In genomic region chr8:70585258-70585652, GRCm38 (mm10) we compare ENCODE assay signal across 7 mouse cellular contexts. TPM values are rescaled to one million over a fixed set of nuclear protein-coding genes. Genes with fewer than 3 reads are reported as not detected.
A peak's percentile ranks its signal among the peaks of the same experiment; 100 is the strongest.
DNase-seq lines count a peak whose midpoint lies in the region; ATAC-seq and TF ChIP-seq lines count a peak whose summit lies in the region.

No protein-coding gene starts in this region.

- no peak overlapping the region for H3K4me2 ChIP-seq in intestine, embryonic 16.5 days (ENCODE audit: low read depth, low read length)
- H3K4me2 ChIP-seq in neural tube, embryonic 15.5 days = no peak overlapping the region

- no peaks in the 10 kb centered on the region for H3K79me3 ChIP-seq in C2C12 (ENCODE audit: low read depth)

- H3K79me2 ChIP-seq in C2C12 (ENCODE audit: control insufficient read depth, insufficient read depth) = no peaks in the 10 kb centered on the region

- peak; percentile 62 for TF ChIP-seq CTCF in C2C12 (IDR thresholded peaks at IDR 0.05; ENCODE audit: control insufficient read depth, insufficient read depth, insufficient read length)
- TF ChIP-seq CTCF in lung, adult 2 months (IDR thresholded peaks at IDR 0.05; ENCODE audit: insufficient read depth, low read length) = peak; percentile 79

- H3K27ac ChIP-seq in intestine, embryonic 16.5 days (ENCODE audit: low read length) = no peak overlapping the region
- H3K27ac ChIP-seq in neural tube, embryonic 15.5 days (replicated peaks) = no peak overlapping the region

- no peak overlapping the region for H3K4me3 ChIP-seq in C2C12 (ENCODE audit: insufficient read depth, poor library complexity, severe bottlenecking)
- no peak overlapping the region for H3K4me3 ChIP-seq in intestine, embryonic 16.5 days (ENCODE audit: low read length)
- H3K4me3 ChIP-seq in lung, adult 2 months (replicated peaks; ENCODE audit: extremely low read depth, low read depth, low read length) = no peak overlapping the region
- H3K4me3 ChIP-seq in neural tube, embryonic 15.5 days (replicated peaks) = no peak overlapping the region

- peak; percentile 54; the same call in 1 of the 2 replicates for ATAC-seq in intestine, embryonic 16.5 days
- peak; percentile 63 for ATAC-seq in neural tube, embryonic 15.5 days (ENCODE audit: low FRiP score)

- DNase-seq in 3T3-L1 (ENCODE audit: low read depth, low spot score) = peak; percentile 79
- DNase-seq in cerebellum, adult 9-11 months = peak; percentile 65
- DNase-seq in gastrocnemius, postnatal 14 days = peak; percentile 70
- DNase-seq in lung, adult 2 months = peak; percentile 65

- H3K27me3 ChIP-seq in C2C12 (ENCODE audit: control insufficient read depth, insufficient read depth, insufficient read length) = no peaks in the 10 kb centered on the region
- H3K27me3 ChIP-seq in intestine, embryonic 16.5 days (replicated peaks; ENCODE audit: control insufficient read depth, insufficient read depth, low read length) = no peaks in the 10 kb centered on the region
- H3K27me3 ChIP-seq in neural tube, embryonic 15.5 days (replicated peaks) = no peaks in the 10 kb centered on the region

- no peak overlapping the region for H3K9ac ChIP-seq in intestine, embryonic 16.5 days (ENCODE audit: low read depth, low read length)
- no peak overlapping the region for H3K9ac ChIP-seq in neural tube, embryonic 15.5 days (replicated peaks)

- H3ac ChIP-seq in C2C12 (ENCODE audit: control insufficient read depth, insufficient read length, low read depth) = no peak overlapping the region

- no peaks in the 10 kb centered on the region for H3K9me3 ChIP-seq in intestine, embryonic 16.5 days (ENCODE audit: control insufficient read depth, low read length)
- no peaks in the 10 kb centered on the region for H3K9me3 ChIP-seq in neural tube, embryonic 15.5 days (replicated peaks)

- TF ChIP-seq POLR2A in lung, adult 2 months (IDR thresholded peaks at IDR 0.05; ENCODE audit: borderline replicate concordance, extremely low read depth, low read depth, low read length) = no peak

- peaks cover 44% of the 10 kb centered on the region for H3K36me3 ChIP-seq in C2C12 (ENCODE audit: control insufficient read depth, insufficient read depth)
- H3K36me3 ChIP-seq in intestine, embryonic 16.5 days (ENCODE audit: control insufficient read depth, insufficient read depth, low read length) = peaks cover 33% of the 10 kb centered on the region; the same call in 1 of the 2 replicates
- peaks cover 89% of the 10 kb centered on the region for H3K36me3 ChIP-seq in neural tube, embryonic 15.5 days

- H3K4me1 ChIP-seq in intestine, embryonic 16.5 days (ENCODE audit: control insufficient read depth, insufficient read depth, low read length) = no peaks in the 10 kb centered on the region
- 0 out of 2 replicates have a peak, but pooled peaks cover 2% of the 10 kb centered on the region for H3K4me1 ChIP-seq in lung, adult 2 months (ENCODE audit: control insufficient read depth, insufficient read depth, low read length)
- H3K4me1 ChIP-seq in neural tube, embryonic 15.5 days = no peaks in the 10 kb centered on the region

- 40% methylated on average over 7 of the region's 7 CpGs for whole genome bisulfite sequencing in intestine, embryonic 16.5 days
- 43% methylated on average over 7 of the region's 7 CpGs for WGBS in lung, adult 2 months
- 42% methylated on average over 7 of the region's 7 CpGs for WGBS in neural tube, embryonic 15.5 days

- intact Hi-C loops in gastrocnemius, postnatal 14 days (cut with DNase I; ENCODE audit: low total_unique reads) = no loop called here

TF ChIP-seq in C2C12, 6 proteins besides CTCF, POLR2A, EP300 and RAD21:
- TF ChIP-seq MYOG (IDR thresholded peaks at IDR 0.05; ENCODE audit: control insufficient read depth, extremely low read depth, insufficient read length) (no peak), CEBPB (IDR thresholded peaks at IDR 0.05; ENCODE audit: low read depth) (no peak), USF1 (IDR thresholded peaks at IDR 0.05; ENCODE audit: low read depth) (no peak), FOSL1 (IDR thresholded peaks at IDR 0.05; ENCODE audit: insufficient read depth, low read length, poor library complexity, severe bottlenecking) (no peak), MAX (IDR thresholded peaks at IDR 0.05) (no peak), MYOD1 (IDR thresholded peaks at IDR 0.05; ENCODE audit: control insufficient read depth, insufficient read length, low read depth) (no peak)
TF ChIP-seq in C2C12: peak in this region for 0.

RNA-seq across cellular contexts. Expression of gene Isyna1, which starts 8.9 kb away (rescaled TPM):
- polyA plus RNA-seq in C2C12 (2012; fragmentation: generic; extraction: Trizol) = 78.6 TPM
- 10 to 100 TPM; 18.7 to 24.7 TPM for total RNA-seq in gastrocnemius, postnatal 14 days (2021)
- polyA plus RNA-seq in intestine, embryonic 16.5 days (2015; fragmentation: Nextera tagmentation; extraction: Ambion mirVana) = 105 and 121 TPM in 2 replicates
- polyA plus RNA-seq in lung, adult 2 months (2012; rRNA removed) = 102 and 112 TPM in 2 replicates
- 137 and 142 TPM in 2 replicates for polyA plus RNA-seq in neural tube, embryonic 15.5 days (2015; fragmentation: Nextera tagmentation; extraction: Ambion mirVana)

RNA-seq across cellular contexts. Expression of gene Ssbp4, which starts 23.4 kb away (rescaled TPM):
- polyA plus RNA-seq in C2C12 (2012; fragmentation: generic; extraction: Trizol) = 193 TPM
- total RNA-seq in gastrocnemius, postnatal 14 days (2021) = 10 to 100 TPM; 22.9 to 25.7 TPM
- polyA plus RNA-seq in intestine, embryonic 16.5 days (2015; fragmentation: Nextera tagmentation; extraction: Ambion mirVana) = 63.2 and 73.9 TPM in 2 replicates
- 228 and 351 TPM in 2 replicates for polyA plus RNA-seq in lung, adult 2 months (2012; rRNA removed)
- polyA plus RNA-seq in neural tube, embryonic 15.5 days (2015; fragmentation: Nextera tagmentation; extraction: Ambion mirVana) = 170 and 175 TPM in 2 replicates

RNA-seq across cellular contexts. Expression of gene Lrrc25, which starts 30.7 kb away (rescaled TPM):
- not detected for polyA plus RNA-seq in C2C12 (2012; fragmentation: generic; extraction: Trizol)
- under 1 TPM; 0.53 to 0.88 TPM for total RNA-seq in gastrocnemius, postnatal 14 days (2021)
- 2.9 and 3.0 TPM in 2 replicates for polyA plus RNA-seq in intestine, embryonic 16.5 days (2015; fragmentation: Nextera tagmentation; extraction: Ambion mirVana)
- polyA plus RNA-seq in lung, adult 2 months (2012; rRNA removed) = 10.4 and 10.5 TPM in 2 replicates
- polyA plus RNA-seq in neural tube, embryonic 15.5 days (2015; fragmentation: Nextera tagmentation; extraction: Ambion mirVana) = 1.5 and 2.6 TPM in 2 replicates

RNA-seq across cellular contexts. Expression of gene Ell, which starts 46.0 kb away (rescaled TPM):
- polyA plus RNA-seq in C2C12 (2012; fragmentation: generic; extraction: Trizol) = 12.3 TPM
- 10 to 100 TPM in 1 of 2 experiments, 1 to 10 TPM in 1; 9.0 to 10.3 TPM for total RNA-seq in gastrocnemius, postnatal 14 days (2021)
- 16.6 and 17.7 TPM in 2 replicates for polyA plus RNA-seq in intestine, embryonic 16.5 days (2015; fragmentation: Nextera tagmentation; extraction: Ambion mirVana)
- 29.6 and 32.9 TPM in 2 replicates for polyA plus RNA-seq in lung, adult 2 months (2012; rRNA removed)
- polyA plus RNA-seq in neural tube, embryonic 15.5 days (2015; fragmentation: Nextera tagmentation; extraction: Ambion mirVana) = 14.7 and 19.2 TPM in 2 replicates

RNA-seq across cellular contexts. Expression of gene Gdf15, which starts 47.0 kb away (rescaled TPM):
- 20.9 TPM for polyA plus RNA-seq in C2C12 (2012; fragmentation: generic; extraction: Trizol)
- not detected for total RNA-seq in gastrocnemius, postnatal 14 days (2021)
- polyA plus RNA-seq in intestine, embryonic 16.5 days (2015; fragmentation: Nextera tagmentation; extraction: Ambion mirVana) = 3.6 and 3.7 TPM in 2 replicates
- 5.4 and 6.6 TPM in 2 replicates for polyA plus RNA-seq in lung, adult 2 months (2012; rRNA removed)
- polyA plus RNA-seq in neural tube, embryonic 15.5 days (2015; fragmentation: Nextera tagmentation; extraction: Ambion mirVana) = 0.22 TPM in 2 replicates
